Mouse (Mus musculus): ENCODE measurements around the gene Morn4. TPM values are rescaled to one million over a fixed set of nuclear protein-coding genes. Genes with fewer than 3 reads are reported as not detected.

Morn4 gene
- polyA plus RNA-seq, 1 experiment from 2014 or later = 81.4 TPM

GRCm38 (mm10) chr19:42035456-42036248 is 50.5 kb downstream of the Morn4 start, which contains the start of gene Ankrd2:
Ankrd2 (plus strand) TSS chr19:42036000.
- Histone ChIP-seq H3K4me3 (no peak within 1 kb of the TSS), H3K9me3 (replicated peaks) (no peaks in the 10 kb centered on the region), H3K36me3 (peaks cover 10% of the 10 kb centered on the region; the same call in 1 of the 2 replicates), H3K9ac (no peak within 1 kb of the TSS), H3K4me2 (replicated peaks) (no peak within 1 kb of the TSS), H3K4me1 (peaks cover 13% of the 10 kb centered on the region), H3K27ac (no peak within 1 kb of the TSS), H3K27me3 (peaks cover 12% of the 10 kb centered on the region; the same call in 1 of the 2 replicates)
- 64% methylated on average over 19 of the region's 19 CpGs for WGBS
- peak; percentile 87 for ATAC-seq (ENCODE audit: low FRiP score)

GRCm38 (mm10) chr19:42034881-42035455 is 51.2 kb downstream of the Morn4 start:
- ATAC-seq (ENCODE audit: low FRiP score) = peak; percentile 14; the same call in 1 of the 2 replicates
- Histone ChIP-seq H3K27me3 (peaks cover 5% of the 10 kb centered on the region; the same call in 1 of the 2 replicates), H3K36me3 (peaks cover 10% of the 10 kb centered on the region; the same call in 1 of the 2 replicates), H3K9ac (no peak overlapping the region), H3K4me1 (peaks cover 13% of the 10 kb centered on the region), H3K9me3 (replicated peaks) (no peaks in the 10 kb centered on the region), H3K4me3 (no peak overlapping the region), H3K27ac (no peak overlapping the region), H3K4me2 (replicated peaks) (no peak overlapping the region)
- 58% methylated on average over 11 of the region's 11 CpGs for WGBS

- peaks cover 10% of the 10 kb centered on the region; the same call in 1 of the 2 replicates for H3K36me3 ChIP-seq
- H3K9ac ChIP-seq = 0 out of 2 replicates have a peak overlapping the region, but pooled peaks have one; percentile 1
- no peak overlapping the region for H3K4me3 ChIP-seq
- no peak for ATAC-seq (ENCODE audit: low FRiP score)
- H3K4me2 ChIP-seq (replicated peaks) = no peak overlapping the region
- 72% methylated on average over 9 of the region's 9 CpGs for WGBS
- no peaks in the 10 kb centered on the region for H3K9me3 ChIP-seq (replicated peaks)
- peaks cover 13% of the 10 kb centered on the region for H3K4me1 ChIP-seq
- 0 out of 2 replicates have a peak, but pooled peaks cover 3% of the 10 kb centered on the region for H3K27me3 ChIP-seq
- H3K27ac ChIP-seq = 0 out of 2 replicates have a peak overlapping the region, but pooled peaks have one; percentile 31
These were observed 51.9 kb downstream of the Morn4 start for GRCm38 (mm10) chr19:42034146-42034775.

- H3K9me3 ChIP-seq (replicated peaks) = no peaks in the 10 kb centered on the region
- ATAC-seq (ENCODE audit: low FRiP score) = no peak
- H3K9ac ChIP-seq = no peak overlapping the region
- H3K36me3 ChIP-seq = peaks cover 10% of the 10 kb centered on the region; the same call in 1 of the 2 replicates
- H3K27me3 ChIP-seq = 0 out of 2 replicates have a peak, but pooled peaks cover 3% of the 10 kb centered on the region
- no peak overlapping the region for H3K27ac ChIP-seq
- H3K4me2 ChIP-seq (replicated peaks) = no peak overlapping the region
- H3K4me1 ChIP-seq = peaks cover 13% of the 10 kb centered on the region
- WGBS = 78% methylated on average over 14 of the region's 14 CpGs
- no peak overlapping the region for H3K4me3 ChIP-seq
These were observed 52.5 kb downstream of the Morn4 start for GRCm38 (mm10) chr19:42033611-42034010.

GRCm38 (mm10) chr19:42031112-42031511 is 55.0 kb downstream of the Morn4 start:
- Histone ChIP-seq H3K27me3 (no peaks in the 10 kb centered on the region), H3K4me2 (replicated peaks) (no peak overlapping the region), H3K9me3 (replicated peaks) (no peaks in the 10 kb centered on the region), H3K9ac (no peak overlapping the region), H3K4me1 (peaks cover 13% of the 10 kb centered on the region), H3K27ac (no peak overlapping the region), H3K36me3 (peaks cover 10% of the 10 kb centered on the region; the same call in 1 of the 2 replicates), H3K4me3 (no peak overlapping the region)
- no peak for ATAC-seq (ENCODE audit: low FRiP score)
- 81% methylated on average over 5 of the region's 5 CpGs for WGBS

- Histone ChIP-seq H3K4me2 (replicated peaks) (no peak overlapping the region), H3K4me3 (no peak overlapping the region), H3K4me1 (peaks cover 4% of the 10 kb centered on the region; the same call in 1 of the 2 replicates), H3K27me3 (no peaks in the 10 kb centered on the region), H3K27ac (no peak overlapping the region), H3K36me3 (no peaks in the 10 kb centered on the region), H3K9ac (no peak overlapping the region), H3K9me3 (replicated peaks) (no peaks in the 10 kb centered on the region)
- ATAC-seq (ENCODE audit: low FRiP score) = no peak
- WGBS = 11% methylated on average over 5 of the region's 5 CpGs
These were observed 60.0 kb downstream of the Morn4 start for GRCm38 (mm10) chr19:42026158-42026557.

Other genes with a start within 250 kb of the Morn4 start
- 14.5 and 15.3 TPM in 2 replicates for gene Frat2, start 238.2 kb downstream of the Morn4 start, polyA plus RNA-seq (2016; fragmentation: Nextera tagmentation; extraction: Ambion mirVana)
- 18.3 and 20.9 TPM in 2 replicates for gene Rrp12, start 190.2 kb downstream of the Morn4 start, polyA plus RNA-seq (2016; fragmentation: Nextera tagmentation; extraction: Ambion mirVana)
- gene Pgam1, start 174.4 kb downstream of the Morn4 start, polyA plus RNA-seq (2016; fragmentation: Nextera tagmentation; extraction: Ambion mirVana) = 514 and 546 TPM in 2 replicates
- gene Exosc1, start 152.9 kb downstream of the Morn4 start, polyA plus RNA-seq (2016; fragmentation: Nextera tagmentation; extraction: Ambion mirVana) = 63.1 and 64.4 TPM in 2 replicates
- gene Zdhhc16, start 152.9 kb downstream of the Morn4 start, polyA plus RNA-seq (2016; fragmentation: Nextera tagmentation; extraction: Ambion mirVana) = 75.8 and 76.4 TPM in 2 replicates
- gene Mms19, start 105.2 kb downstream of the Morn4 start, polyA plus RNA-seq (2016; fragmentation: Nextera tagmentation; extraction: Ambion mirVana) = 33.1 and 39.0 TPM in 2 replicates
- 15.9 and 16.2 TPM in 2 replicates for gene Ubtd1, start 104.6 kb downstream of the Morn4 start, polyA plus RNA-seq (2016; fragmentation: Nextera tagmentation; extraction: Ambion mirVana)
- gene Ankrd2, start 50.4 kb downstream of the Morn4 start, polyA plus RNA-seq (2016; fragmentation: Nextera tagmentation; extraction: Ambion mirVana) = not detected in 2 replicates
- 1.1 and 1.3 TPM in 2 replicates for gene Hoga1, start 40.7 kb downstream of the Morn4 start, polyA plus RNA-seq (2016; fragmentation: Nextera tagmentation; extraction: Ambion mirVana)
- not detected in 2 replicates for gene 4933411K16Rik, start 34.1 kb downstream of the Morn4 start, polyA plus RNA-seq (2016; fragmentation: Nextera tagmentation; extraction: Ambion mirVana)
- 35.3 and 39.4 TPM in 2 replicates for gene Pi4k2a, start 4.1 kb upstream of the Morn4 start, polyA plus RNA-seq (2016; fragmentation: Nextera tagmentation; extraction: Ambion mirVana)
- 11.8 and 13.5 TPM in 2 replicates for gene Avpi1, start 42.7 kb upstream of the Morn4 start, polyA plus RNA-seq (2016; fragmentation: Nextera tagmentation; extraction: Ambion mirVana)
- 9.7 and 11.6 TPM in 2 replicates for gene Marveld1, start 61.0 kb upstream of the Morn4 start, polyA plus RNA-seq (2016; fragmentation: Nextera tagmentation; extraction: Ambion mirVana)
- gene Zfyve27, start 77.6 kb upstream of the Morn4 start, polyA plus RNA-seq (2016; fragmentation: Nextera tagmentation; extraction: Ambion mirVana) = 53.6 and 55.2 TPM in 2 replicates
- gene Sfrp5, start 115.9 kb upstream of the Morn4 start, polyA plus RNA-seq (2016; fragmentation: Nextera tagmentation; extraction: Ambion mirVana) = 1.5 and 1.9 TPM in 2 replicates
- gene Golga7b, start 161.2 kb upstream of the Morn4 start, polyA plus RNA-seq (2016; fragmentation: Nextera tagmentation; extraction: Ambion mirVana) = 11.5 and 11.6 TPM in 2 replicates

Data from hindbrain, embryonic 12.5 days (tissue).